Mouse (Mus musculus) erythroblast, embryonic 14.5 days (primary cell): ENCODE measurements around the gene Tradd.

ENCODE experiments used
- GATA1 ChIP-seq: IDR thresholded peaks from 2 replicates; pipeline ENCODE4 v1.6.1; 2012; ENCODE audit warnings: low read length, inconsistent platforms, mixed read lengths
- TAL1 ChIP-seq: IDR thresholded peaks from 3 replicates; pipeline ENCODE4 v1.6.1; 2012; ENCODE audit warnings: low read length, inconsistent platforms, mixed read lengths

DNA sequence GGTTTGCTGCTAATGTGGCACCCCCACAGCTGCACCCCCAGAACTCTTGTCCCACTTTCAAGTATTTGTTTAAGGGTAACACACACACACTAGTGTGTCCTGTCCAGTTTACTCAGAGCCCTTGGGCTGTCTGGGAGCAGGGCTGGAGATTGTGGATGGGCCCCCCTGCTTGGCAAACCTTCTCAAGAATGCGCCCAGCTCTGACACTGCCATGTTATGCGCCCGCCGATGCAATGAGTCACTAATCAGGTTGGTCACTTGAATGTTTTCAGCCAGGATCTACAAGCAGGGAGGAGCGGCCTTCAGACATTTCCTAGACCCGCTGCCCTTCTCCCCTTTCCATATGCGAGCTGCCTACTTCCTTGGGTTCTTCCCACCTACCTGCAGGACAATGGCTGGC lies 28.1 kb upstream of the Tradd start:
- TF ChIP-seq GATA1 = no peak
- no peak for TF ChIP-seq TAL1
